Mouse (Mus musculus) megakaryocyte progenitor cell, adult 5-6 weeks (primary cell): ENCODE measurements around the gene Trim54. TPM values are rescaled to one million over a fixed set of nuclear protein-coding genes. Genes with fewer than 3 reads are reported as not detected.

ENCODE experiments used
- ATAC-seq: replicated peaks from 2 replicates; pipeline ENCODE4 v1.8.0; 2016; ENCODE audit warnings: mild to moderate bottlenecking, moderate TSS enrichment, inconsistent platforms; ENCODE audit not compliant: poor library complexity
- total RNA-seq, 2 experiments: library from RNA; stranded (forward) in 1 of 2; stranded (reverse) in 1 of 2; fragments of 157-497, 149-512 nt in 1 of 2; fragments of 200-1000 nt in 1 of 2; gene quantifications; 2 replicates each; pipeline versions ENCODE4 v1.2.3 to v1.2.4; 2015 to 2017

The Trim54 gene
- total RNA-seq, 2 experiments from 2014 or later, result not detected

DNA sequence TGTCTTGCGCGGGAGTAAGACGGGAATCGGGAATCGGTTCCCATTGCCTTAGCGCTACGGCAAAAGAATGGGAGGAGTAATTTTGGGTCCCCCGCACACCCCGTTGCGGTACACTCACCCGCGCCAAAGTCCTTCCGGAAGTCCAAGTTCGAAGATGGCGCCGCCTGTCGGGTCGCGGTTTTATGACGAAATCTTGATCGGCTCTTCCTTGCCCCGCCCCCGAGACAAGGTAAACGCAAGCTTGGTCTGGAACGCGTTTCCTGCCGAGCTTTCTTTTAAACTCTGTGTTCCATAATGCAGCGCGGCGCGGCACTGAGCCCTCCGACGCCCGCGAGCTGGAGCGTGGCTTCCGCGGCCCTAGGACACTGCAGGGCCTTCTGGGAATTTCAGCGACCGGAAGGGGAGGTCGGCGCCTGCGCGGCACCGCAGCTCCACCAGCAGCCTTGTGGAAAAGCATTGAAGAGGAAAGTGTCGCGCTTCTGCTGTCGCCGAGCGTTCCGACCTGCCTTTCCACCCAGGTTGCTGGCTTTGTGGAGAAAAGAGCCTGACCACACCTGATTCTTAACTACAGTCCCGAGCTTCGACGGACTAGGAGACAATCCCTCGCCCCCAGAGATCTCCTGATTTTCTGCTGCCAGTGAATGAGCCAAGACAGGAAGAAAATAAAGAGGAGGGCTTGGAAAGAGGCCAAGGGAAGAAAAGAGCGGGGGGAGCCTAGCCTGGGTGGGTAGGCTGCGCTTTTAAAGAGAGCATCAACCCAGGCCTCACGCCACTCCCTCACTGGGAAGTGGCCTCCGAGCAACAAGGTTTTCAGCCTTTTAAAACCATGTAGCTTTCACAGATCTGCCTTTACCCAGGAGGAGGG, 63.5 kb downstream of the Trim54 start, which contains the start of the genes Gm29609 and Gtf3c2:
Gm29609 (minus strand) TSS at position 146 of the 865 bp plus-strand sequence.
Gtf3c2 (minus strand) TSS at position 379 of the 865 bp plus-strand sequence.
- peak; percentile 86 for ATAC-seq

GRCm38 (mm10) chr5:31181183-31181770, 64.8 kb downstream of the Trim54 start:
- ATAC-seq, result no peak

GRCm38 (mm10) chr5:31183678-31184077, 67.2 kb downstream of the Trim54 start:
- ATAC-seq, result peak; percentile 42

Other genes starting within 250 kb of the Trim54 start
- 18.2 and 23.9 TPM in 2 replicates for gene Tmem214, start 248.7 kb upstream of the Trim54 start, total RNA-seq (2015)
- 20.9 and 38.4 TPM in 2 replicates for gene Tmem214, start 248.7 kb upstream of the Trim54 start, total RNA-seq (2017)
- 12.4 and 13.8 TPM in 2 replicates for gene Agbl5, start 228.0 kb upstream of the Trim54 start, total RNA-seq (2015)
- 7.7 and 8.4 TPM in 2 replicates for gene Agbl5, start 228.0 kb upstream of the Trim54 start, total RNA-seq (2017)
- gene Ost4, start 208.9 kb upstream of the Trim54 start, total RNA-seq (2015), result 439 and 494 TPM in 2 replicates
- gene Ost4, start 208.9 kb upstream of the Trim54 start, total RNA-seq (2017), result 259 and 297 TPM in 2 replicates
- 49.7 and 64.5 TPM in 2 replicates for gene Emilin1, start 203.3 kb upstream of the Trim54 start, total RNA-seq (2015)
- 98.6 and 99.3 TPM in 2 replicates for gene Emilin1, start 203.3 kb upstream of the Trim54 start, total RNA-seq (2017)
- gene Khk, start 195.3 kb upstream of the Trim54 start, total RNA-seq (2015), result 74.3 and 88.2 TPM in 2 replicates
- 62.2 and 82.9 TPM in 2 replicates for gene Khk, start 195.3 kb upstream of the Trim54 start, total RNA-seq (2017)
- not detected in 2 replicates for gene Cgref1, start 171.1 kb upstream of the Trim54 start, total RNA-seq (2015)
- gene Cgref1, start 171.1 kb upstream of the Trim54 start, total RNA-seq (2017), result 1.7 TPM in 1 of 2 replicates, not detected in the other
- 53.5 and 54.6 TPM in 2 replicates for gene Preb, start 156.4 kb upstream of the Trim54 start, total RNA-seq (2015)
- 45.2 and 62.3 TPM in 2 replicates for gene Preb, start 156.4 kb upstream of the Trim54 start, total RNA-seq (2017)
- gene Tcf23, start 148.1 kb upstream of the Trim54 start, total RNA-seq (2015), result 0.02 TPM in 1 of 2 replicates, not detected in the other
- gene Tcf23, start 148.1 kb upstream of the Trim54 start, total RNA-seq (2017), result not detected in 2 replicates
- gene Atraid, start 68.4 kb upstream of the Trim54 start, total RNA-seq (2015), result 81.4 and 113 TPM in 2 replicates
- 64.1 and 66.4 TPM in 2 replicates for gene Atraid, start 68.4 kb upstream of the Trim54 start, total RNA-seq (2017)
- 3.5 and 4.8 TPM in 2 replicates for gene Slc5a6, start 67.8 kb upstream of the Trim54 start, total RNA-seq (2015)
- gene Slc5a6, start 67.8 kb upstream of the Trim54 start, total RNA-seq (2017), result 7.5 and 8.9 TPM in 2 replicates
- gene Cad, start 61.9 kb upstream of the Trim54 start, total RNA-seq (2015), result 43.4 and 51.2 TPM in 2 replicates
- gene Cad, start 61.9 kb upstream of the Trim54 start, total RNA-seq (2017), result 28.6 and 28.9 TPM in 2 replicates
- gene Dnajc5g, start 10.4 kb upstream of the Trim54 start, total RNA-seq (2015), result not detected in 2 replicates
- not detected in 2 replicates for gene Dnajc5g, start 10.4 kb upstream of the Trim54 start, total RNA-seq (2017)
- not detected in 2 replicates for gene Slc30a3, start 8.5 kb upstream of the Trim54 start, total RNA-seq (2015)
- gene Slc30a3, start 8.5 kb upstream of the Trim54 start, total RNA-seq (2017), result not detected in 2 replicates
- not detected in 2 replicates for gene Ucn, start 22.1 kb downstream of the Trim54 start, total RNA-seq (2015)
- not detected in 2 replicates for gene Ucn, start 22.1 kb downstream of the Trim54 start, total RNA-seq (2017)
- gene Mpv17, start 37.5 kb downstream of the Trim54 start, total RNA-seq (2015), result 27.1 and 35.3 TPM in 2 replicates
- 18.0 and 32.8 TPM in 2 replicates for gene Mpv17, start 37.5 kb downstream of the Trim54 start, total RNA-seq (2017)
- gene Gm29609, start 63.2 kb downstream of the Trim54 start, total RNA-seq (2015), result 0.35 and 0.59 TPM in 2 replicates
- 0.10 TPM in 1 of 2 replicates, not detected in the other for gene Gm29609, start 63.2 kb downstream of the Trim54 start, total RNA-seq (2017)
- 72.1 and 83.7 TPM in 2 replicates for gene Gtf3c2, start 63.4 kb downstream of the Trim54 start, total RNA-seq (2015)
- gene Gtf3c2, start 63.4 kb downstream of the Trim54 start, total RNA-seq (2017), result 46.9 and 63.5 TPM in 2 replicates
- gene Snx17, start 76.5 kb downstream of the Trim54 start, total RNA-seq (2015), result 52.1 and 54.2 TPM in 2 replicates
- 31.5 and 40.7 TPM in 2 replicates for gene Snx17, start 76.5 kb downstream of the Trim54 start, total RNA-seq (2017)
- gene Eif2b4, start 76.7 kb downstream of the Trim54 start, total RNA-seq (2015), result 27.8 and 33.1 TPM in 2 replicates
- gene Eif2b4, start 76.7 kb downstream of the Trim54 start, total RNA-seq (2017), result 36.7 and 41.9 TPM in 2 replicates
- 7.1 and 7.3 TPM in 2 replicates for gene Zfp513, start 85.6 kb downstream of the Trim54 start, total RNA-seq (2015)
- 4.3 and 4.5 TPM in 2 replicates for gene Zfp513, start 85.6 kb downstream of the Trim54 start, total RNA-seq (2017)
- gene Ppm1g, start 104.0 kb downstream of the Trim54 start, total RNA-seq (2015), result 109 and 131 TPM in 2 replicates
- 168 and 213 TPM in 2 replicates for gene Ppm1g, start 104.0 kb downstream of the Trim54 start, total RNA-seq (2017)
- 39.2 and 39.4 TPM in 2 replicates for gene Nrbp1, start 124.2 kb downstream of the Trim54 start, total RNA-seq (2015)
- gene Nrbp1, start 124.2 kb downstream of the Trim54 start, total RNA-seq (2017), result 77.5 and 98.0 TPM in 2 replicates
- not detected in 2 replicates for gene Gm9970, start 124.5 kb downstream of the Trim54 start, total RNA-seq (2015)
- gene Gm9970, start 124.5 kb downstream of the Trim54 start, total RNA-seq (2017), result 0.25 TPM in 1 of 2 replicates, not detected in the other
- gene Krtcap3, start 135.0 kb downstream of the Trim54 start, total RNA-seq (2015), result 1.3 and 2.1 TPM in 2 replicates
- 3.4 and 4.1 TPM in 2 replicates for gene Krtcap3, start 135.0 kb downstream of the Trim54 start, total RNA-seq (2017)
- 7.3 and 11.1 TPM in 2 replicates for gene Ift172, start 174.4 kb downstream of the Trim54 start, total RNA-seq (2015)
- gene Ift172, start 174.4 kb downstream of the Trim54 start, total RNA-seq (2017), result 20.8 and 33.0 TPM in 2 replicates
- not detected in 2 replicates for gene Fndc4, start 179.4 kb downstream of the Trim54 start, total RNA-seq (2015)
- gene Fndc4, start 179.4 kb downstream of the Trim54 start, total RNA-seq (2017), result not detected in 2 replicates
- not detected in 2 replicates for gene Gckr, start 180.7 kb downstream of the Trim54 start, total RNA-seq (2015)
- not detected in 2 replicates for gene Gckr, start 180.7 kb downstream of the Trim54 start, total RNA-seq (2017)